Mouse (Mus musculus): Measurements from ENCODE around the gene Yars.

DNA sequence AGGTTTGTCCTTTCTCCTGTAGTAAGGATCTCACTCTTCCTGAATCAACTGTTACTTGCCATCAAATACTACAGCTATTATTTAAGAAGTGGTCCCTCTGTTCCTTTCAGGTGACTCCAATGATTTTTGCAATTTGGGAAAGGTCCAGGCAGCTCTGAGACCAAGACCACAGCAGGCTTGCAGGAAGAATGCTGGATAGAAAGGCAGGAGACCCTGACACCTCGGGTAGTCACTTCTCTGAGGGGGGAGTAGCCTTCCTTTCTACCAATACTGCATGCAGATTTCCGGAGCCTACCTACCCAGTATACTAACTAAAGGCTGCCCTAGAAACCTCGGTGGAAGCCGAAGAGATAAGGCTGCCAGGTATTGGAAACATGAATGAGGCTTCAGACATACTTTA, 44.1 kb upstream of the Yars start:
- TF ChIP-seq CTCF (IDR thresholded peaks at IDR 0.05; ENCODE audit: extremely low read depth, insufficient read depth, low read length): no peak
- TF ChIP-seq POLR2A (IDR thresholded peaks at IDR 0.05; ENCODE audit: extremely low read depth, insufficient read depth, low read length): no peak
